Comparison of ENCODE assay signal across 8 mouse cellular contexts in the genomic region with DNA sequence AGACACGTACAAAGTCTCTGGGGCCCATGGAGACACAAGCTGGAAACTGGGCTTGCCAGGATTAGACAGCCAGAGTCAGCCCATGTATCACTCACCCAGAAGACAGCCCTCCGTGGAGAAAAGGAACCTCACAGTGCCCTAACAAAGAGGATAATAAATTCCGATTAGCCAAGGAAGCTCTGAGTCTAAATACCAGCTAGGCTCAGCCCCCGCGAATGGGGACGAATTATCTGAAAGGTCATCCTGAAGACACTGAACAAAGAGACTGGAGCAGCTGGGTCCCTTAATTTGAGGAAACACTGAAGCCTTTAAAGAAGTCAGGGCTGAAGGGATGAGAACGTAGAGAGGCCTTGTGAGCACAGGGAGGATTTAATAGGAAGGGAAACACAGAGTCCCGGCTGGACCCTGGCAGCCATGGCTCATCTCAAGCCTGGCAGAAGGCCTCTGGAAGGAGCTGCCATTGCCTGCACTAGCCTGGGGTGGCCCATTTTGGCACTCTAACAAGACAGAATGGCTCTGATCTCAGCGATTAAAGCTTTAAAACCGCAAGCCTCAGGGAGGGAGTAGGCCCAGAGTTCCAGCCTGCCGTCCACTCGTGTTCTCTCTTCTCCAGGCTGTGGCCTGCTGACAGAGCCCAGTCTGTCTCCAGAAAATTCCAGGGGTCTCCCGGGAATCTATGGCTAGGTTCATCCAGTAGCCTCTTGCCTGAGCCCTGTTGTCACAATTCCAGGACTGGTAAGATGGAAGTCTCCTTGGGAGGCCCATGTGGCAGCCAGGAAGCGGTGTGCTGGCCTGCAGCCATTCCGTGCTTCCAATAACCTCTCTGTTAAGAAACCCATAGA.
A peak's percentile ranks its signal among the peaks of the same experiment; 100 is the strongest.
DNase-seq lines count a peak whose midpoint lies in the region; ATAC-seq and TF ChIP-seq lines count a peak whose summit lies in the region.

No protein-coding gene starts in this region.

- DNase-seq in gastrocnemius, adult 2 months: peak; percentile 31
- no peak for DNase-seq in gastrocnemius, adult 18-20 months (ENCODE audit: low spot score)
- peak; percentile 27 for DNase-seq in ZHBTc4 (ENCODE audit: low read depth, low spot score)
- peak; percentile 45 for DNase-seq in fibroblast of lung, adult 2 months (ENCODE audit: low read depth)
- no peak for DNase-seq in urinary bladder, postnatal 4 days (ENCODE audit: low spot score in 2 of 2)
- no peak for DNase-seq in left cerebral cortex, postnatal 36 days (ENCODE audit: low spot score in 2 of 2)

- no peak overlapping the region for H3K4me3 ChIP-seq in gastrocnemius, adult 2 months
- no peak overlapping the region for H3K4me3 ChIP-seq in limb, embryonic 15.5 days
- H3K4me3 ChIP-seq in heart, embryonic 11.5 days (ENCODE audit: low read depth, low read length): no peak overlapping the region

- H3K27ac ChIP-seq in gastrocnemius, adult 2 months: peak overlapping the region; percentile 28; the same call in 1 of the 2 replicates
- H3K27ac ChIP-seq in limb, embryonic 15.5 days: peak overlapping the region; percentile 73
- no peak overlapping the region for H3K27ac ChIP-seq in heart, embryonic 11.5 days (ENCODE audit: low read depth, low read length)

- H3K27me3 ChIP-seq in limb, embryonic 15.5 days: no peaks in the 10 kb centered on the region
- H3K27me3 ChIP-seq in heart, embryonic 11.5 days (ENCODE audit: control insufficient read depth, insufficient read depth, low read length): no peaks in the 10 kb centered on the region

- H3K36me3 ChIP-seq in limb, embryonic 15.5 days: no peaks in the 10 kb centered on the region
- no peaks in the 10 kb centered on the region for H3K36me3 ChIP-seq in heart, embryonic 11.5 days (ENCODE audit: control insufficient read depth, insufficient read depth, low read length)

- TF ChIP-seq CTCF in gastrocnemius, adult 2 months (IDR thresholded peaks at IDR 0.05): no peak

- peaks cover 11% of the 10 kb centered on the region for H3K4me1 ChIP-seq in limb, embryonic 15.5 days
- H3K4me1 ChIP-seq in heart, embryonic 11.5 days (ENCODE audit: control insufficient read depth, insufficient read depth, low read length): no peaks in the 10 kb centered on the region

- H3K9ac ChIP-seq in limb, embryonic 15.5 days: no peak overlapping the region
- H3K9ac ChIP-seq in heart, embryonic 11.5 days (ENCODE audit: low read depth, low read length): no peak overlapping the region

- 39% methylated on average over 15 of the region's 15 CpGs for WGBS in limb, embryonic 15.5 days
- 71% methylated on average over 15 of the region's 15 CpGs for WGBS in heart, embryonic 11.5 days (ENCODE audit: insufficient replicate concordance)

- intact Hi-C loops in gastrocnemius, adult 2 months (cut with DNase I): no loop called here
- intact Hi-C loops in left cerebral cortex, postnatal 36 days (cut with DNase I): no loop called here

- H3K4me2 ChIP-seq in limb, embryonic 15.5 days: no peak overlapping the region
- no peak overlapping the region for H3K4me2 ChIP-seq in heart, embryonic 11.5 days

- no peaks in the 10 kb centered on the region for H3K9me3 ChIP-seq in limb, embryonic 15.5 days
- no peaks in the 10 kb centered on the region for H3K9me3 ChIP-seq in heart, embryonic 11.5 days (replicated peaks; ENCODE audit: control insufficient read depth, low read length)

- peak; percentile 61 for ATAC-seq in limb, embryonic 15.5 days (ENCODE audit: insufficient number of reproducible peaks, low FRiP score, low TSS enrichment, low read depth)
- no peak for ATAC-seq in heart, embryonic 11.5 days (replicated peaks; ENCODE audit: insufficient number of reproducible peaks, low FRiP score, low TSS enrichment)

Comparison
In these comparisons a context has a peak if more than half of its experiments do, and no peak if none do; other contexts are left out.
1. DNase-seq: peak in gastrocnemius, adult 2 months (single experiment), ZHBTc4 (single experiment) and fibroblast of lung, adult 2 months (single experiment); none in gastrocnemius, adult 18-20 months (single experiment), urinary bladder, postnatal 4 days (0 of 2) and left cerebral cortex, postnatal 36 days (0 of 2).